Comparison of ENCODE assay signal across 7 mouse cellular contexts in the genomic region with DNA sequence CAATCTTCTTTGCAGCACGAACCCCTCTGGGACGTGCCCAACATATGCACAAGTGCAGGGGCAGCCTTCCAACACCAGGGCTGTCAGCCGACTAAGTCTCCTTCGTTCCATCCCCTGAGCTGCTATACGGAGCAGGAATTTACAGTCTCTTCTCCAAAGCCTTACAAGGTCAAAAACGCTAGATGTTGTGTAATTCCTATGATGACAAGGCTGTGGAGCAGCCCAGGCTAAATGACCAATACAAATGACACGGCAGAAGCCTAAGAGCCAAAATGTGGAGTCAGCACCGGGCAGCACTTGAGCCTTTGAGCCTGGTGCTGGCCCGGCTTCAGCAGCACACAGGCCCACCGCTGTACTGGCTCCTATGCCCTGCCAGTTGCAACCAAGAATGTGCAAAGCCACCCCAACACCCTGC. TPM values are rescaled to one million over a fixed set of nuclear protein-coding genes. Genes with fewer than 3 reads are reported as not detected.
DNase-seq lines count a peak whose midpoint lies in the region; ATAC-seq and TF ChIP-seq lines count a peak whose summit lies in the region.

No protein-coding gene starts in this region.

- H3K4me3 ChIP-seq in neural tube, embryonic 13.5 days: no peak overlapping the region
- no peak overlapping the region for H3K4me3 ChIP-seq in cortical plate, adult 2 months (ENCODE audit: insufficient read depth, low read length)
- no peak overlapping the region for H3K4me3 ChIP-seq in hindbrain, embryonic 15.5 days

- H3K4me1 ChIP-seq in neural tube, embryonic 13.5 days (replicated peaks): peaks cover 21% of the 10 kb centered on the region
- peaks cover 10% of the 10 kb centered on the region for H3K4me1 ChIP-seq in cortical plate, adult 2 months (ENCODE audit: control insufficient read depth, insufficient read depth, low read length)
- H3K4me1 ChIP-seq in hindbrain, embryonic 15.5 days (replicated peaks): peaks cover 38% of the 10 kb centered on the region

- 0 out of 2 replicates have a peak overlapping the region, but pooled peaks have one; percentile 4 for H3K27ac ChIP-seq in neural tube, embryonic 13.5 days (replicated peaks)
- H3K27ac ChIP-seq in cortical plate, adult 2 months (ENCODE audit: insufficient read depth, low read length): peak overlapping the region; percentile 57
- H3K27ac ChIP-seq in hindbrain, embryonic 15.5 days (replicated peaks): peak overlapping the region; percentile 9

- no peak for ATAC-seq in neural tube, embryonic 13.5 days (ENCODE audit: low read depth)
- ATAC-seq in hindbrain, embryonic 15.5 days (ENCODE audit: low FRiP score, low read depth): peak; percentile 65

- DNase-seq in neural tube, embryonic 10.5 days (ENCODE audit: extremely low spot score, low spot score): no peak
- peak; percentile 33 for DNase-seq in lung, postnatal 14 days
- DNase-seq in urinary bladder, postnatal 25 days (ENCODE audit: low spot score): no peak
- DNase-seq in retina, embryonic 14.5 days (ENCODE audit: low spot score): no peak

- TF ChIP-seq POLR2A in cortical plate, adult 2 months (IDR thresholded peaks at IDR 0.05; ENCODE audit: extremely low read depth, insufficient read depth, low read length): no peak

- no peaks in the 10 kb centered on the region for H3K27me3 ChIP-seq in neural tube, embryonic 13.5 days
- H3K27me3 ChIP-seq in hindbrain, embryonic 15.5 days: no peaks in the 10 kb centered on the region

- WGBS in neural tube, embryonic 13.5 days: 80% methylated on average over 10 of the region's 10 CpGs
- 58% methylated on average over 10 of the region's 10 CpGs for WGBS in hindbrain, embryonic 15.5 days

- TF ChIP-seq CTCF in cortical plate, adult 2 months (IDR thresholded peaks at IDR 0.05; ENCODE audit: extremely low read depth, insufficient read depth, low read length): no peak

- H3K9me3 ChIP-seq in neural tube, embryonic 13.5 days: no peaks in the 10 kb centered on the region
- no peaks in the 10 kb centered on the region for H3K9me3 ChIP-seq in hindbrain, embryonic 15.5 days

- H3K4me2 ChIP-seq in neural tube, embryonic 13.5 days: no peak overlapping the region
- H3K4me2 ChIP-seq in hindbrain, embryonic 15.5 days: no peak overlapping the region

- no peak overlapping the region for H3K9ac ChIP-seq in neural tube, embryonic 13.5 days
- no peak overlapping the region for H3K9ac ChIP-seq in hindbrain, embryonic 15.5 days

- no peaks in the 10 kb centered on the region; the same call in 1 of the 2 replicates for H3K36me3 ChIP-seq in neural tube, embryonic 13.5 days
- no peaks in the 10 kb centered on the region for H3K36me3 ChIP-seq in hindbrain, embryonic 15.5 days

RNA-seq across cellular contexts. Expression of a gene that starts 35.4 kb away (rescaled TPM):
- 105 and 117 TPM in 2 replicates for polyA plus RNA-seq in neural tube, embryonic 13.5 days (2015; fragmentation: Nextera tagmentation; extraction: Ambion mirVana)
- polyA plus RNA-seq in cortical plate, adult 2 months (2012; rRNA removed): 81.5 and 82.1 TPM in 2 replicates
- polyA plus RNA-seq in hindbrain, embryonic 15.5 days (2015; fragmentation: Nextera tagmentation; extraction: Ambion mirVana): 87.5 and 92.0 TPM in 2 replicates

Comparison
In these comparisons a context has a peak if more than half of its experiments do, and no peak if none do; other contexts are left out.
1. H3K27ac ChIP-seq: peak in every context shown above with its lines; median percentile 57 in cortical plate, adult 2 months; 9 in hindbrain, embryonic 15.5 days; 4 in neural tube, embryonic 13.5 days.